Mouse (Mus musculus): ENCODE data around the gene Cerk.

GRCm38 (mm10) chr15:86203942-86204561 lies 18.1 kb upstream of the Cerk start:
- TF ChIP-seq CTCF (conservative IDR thresholded peaks at IDR 0.05 in 1 of 2, IDR thresholded peaks at IDR 0.05 in 1 of 2; ENCODE audit: low read depth in 2 of 2, low read length in 2 of 2), result no peak
- TF ChIP-seq KAT2A (IDR thresholded peaks at IDR 0.05; ENCODE audit: insufficient replicate concordance, low read length), result no peak
- TF ChIP-seq RAD21 (IDR thresholded peaks at IDR 0.05; ENCODE audit: low read depth, low read length), result no peak
- TF ChIP-seq HCFC1 (IDR thresholded peaks at IDR 0.05; ENCODE audit: low read depth, low read length), result no peak
- TF ChIP-seq POLR2A (IDR thresholded peaks at IDR 0.05; ENCODE audit: low read depth, low read length), result no peak
- TF ChIP-seq ZNF384 (IDR thresholded peaks at IDR 0.05; ENCODE audit: low read depth, low read length), result no peak
- TF ChIP-seq EP300 (IDR thresholded peaks at IDR 0.05; ENCODE audit: low read length), result no peak
- no peak for TF ChIP-seq JUN (IDR thresholded peaks at IDR 0.05; ENCODE audit: insufficient read depth, low read depth, low read length)
- TF ChIP-seq USF1 (IDR thresholded peaks at IDR 0.05; ENCODE audit: low read depth, low read length), result no peak
- no peak for TF ChIP-seq ZC3H11A (IDR thresholded peaks at IDR 0.05; ENCODE audit: low read depth, low read length)

Measured in CH12.LX (cell line).